Mouse (Mus musculus) Patski (cell line): ENCODE measurements around the gene Tanc1. TPM values are rescaled to one million over a fixed set of nuclear protein-coding genes. Genes with fewer than 3 reads are reported as not detected.

Experiments
- ATAC-seq: fragments of 100-300 bp; one replicate; pipeline ENCODE4 v1.8.0; 2021
- CTCF ChIA-PET: fragments of 350-600 bp; sonication (Branson Sonifier 250); formaldehyde crosslinking; loops from one replicate; lab custom pipeline; 2022; ENCODE audit warnings: inconsistent platforms; lab: Charles Lee
- POLR2A ChIA-PET: fragments of 350-600 bp; sonication (Branson Sonifier 250); formaldehyde crosslinking; loops from one replicate; lab custom pipeline; 2022; ENCODE audit warnings: antibody characterized with exemption, inconsistent platforms; lab: Charles Lee
- DNase-seq: peaks from one replicate; pipeline ENCODE4 v3.0.0-alpha.2; 2011; ENCODE audit warnings: low read depth, low spot score
- H3K27me3 ChIP-seq: fragments of 371-371 bp; one replicate; pipeline ENCODE4 v1.5.1; 2021
- CTCF ChIP-seq: fragments of 100-300 bp; IDR thresholded peaks from one replicate; pipeline ENCODE4 v1.5.1; 2021
- in situ Hi-C: fragments of 300-500 bp; cut with MboI; formaldehyde crosslinking; loops from 3 replicates; pipeline ENCODE4 v1.11.1; 2018; ENCODE audit warnings: low pct_unique_long_range_greater_than_20kb, mixed read lengths
- polyA plus RNA-seq: library from polyadenylated mRNA; unstranded; gene quantifications from one replicate; pipeline ENCODE4 v1.2.3, GENCODE M21; 2021

Tanc1 gene
- polyA plus RNA-seq, 1 experiment from 2014 or later, result 45.3 TPM

GRCm38 (mm10) chr2:59594095-59594494 is 17.7 kb upstream of the Tanc1 start:
- H3K27me3 ChIP-seq, result no peaks in the 10 kb centered on the region
- CTCF ChIA-PET, result interaction anchor here (0.8 to 2.0 kb wide), 2 partner anchors 8 to 9 kb away, joined by 3 to 6 read pairs; no protein-coding TSS in a partner anchor
- POLR2A ChIA-PET, result no interaction called here
- DNase-seq, result no peak
- TF ChIP-seq CTCF, result no peak
- in situ Hi-C loops, result no loop called here
- ATAC-seq, result peak; percentile 31

- ChIA-PET CTCF (interaction anchor here (0.6 kb wide), 1 partner anchor 15 kb away, joined by 3 read pairs; no protein-coding TSS in a partner anchor), POLR2A (no interaction called here)
- peak; percentile 36 for TF ChIP-seq CTCF
- in situ Hi-C loops, result no loop called here
- no peaks in the 10 kb centered on the region for H3K27me3 ChIP-seq
- DNase-seq, result no peak
- ATAC-seq, result no peak
These were observed 15.3 kb upstream of the Tanc1 start for GRCm38 (mm10) chr2:59596545-59596944.

- ChIA-PET CTCF (interaction anchor here (0.8 kb wide), 1 partner anchor 231 kb away, joined by 3 read pairs; no protein-coding TSS in a partner anchor), POLR2A (interaction anchor here (0.5 kb wide), 1 partner anchor 241 kb away, joined by 3 read pairs; no protein-coding TSS in a partner anchor)
These were observed 13.6 kb upstream of the Tanc1 start for GRCm38 (mm10) chr2:59598286-59598685.

GRCm38 (mm10) chr2:59598894-59599293 is 12.9 kb upstream of the Tanc1 start:
- no peak for ATAC-seq
- CTCF ChIA-PET, result interaction anchor here (0.7 to 0.8 kb wide), 2 partner anchors 11 to 230 kb away, joined by 3 read pairs; no protein-coding TSS in a partner anchor
- no peak for TF ChIP-seq CTCF
- POLR2A ChIA-PET, result interaction anchor here (1.4 kb wide), 1 partner anchor 12 kb away, joined by 5 read pairs; the partner anchor contains the start of gene Tanc1
- DNase-seq, result no peak
- H3K27me3 ChIP-seq, result no peaks in the 10 kb centered on the region
- in situ Hi-C loops, result no loop called here

More at GRCm38 (mm10) chr2:59598286-59598685, 13.6 kb upstream of the Tanc1 start:
- in situ Hi-C loops, result no loop called here
- ATAC-seq (no peak), DNase-seq (no peak)
- no peak for TF ChIP-seq CTCF
- H3K27me3 ChIP-seq, result no peaks in the 10 kb centered on the region

- CTCF ChIA-PET, result interaction anchor here (0.7 kb wide), 1 partner anchor 10 kb away, joined by 3 read pairs; no protein-coding TSS in a partner anchor
- peak; percentile 73 for DNase-seq
- peak; percentile 81 for ATAC-seq
- POLR2A ChIA-PET, result interaction anchor here (0.6 to 1.4 kb wide), 3 partner anchors 12 to 648 kb away, joined by 3 to 5 read pairs (median 3); partner anchors contain the start of gene Tanc1
- in situ Hi-C loops, result no loop called here
- H3K27me3 ChIP-seq, result no peaks in the 10 kb centered on the region
- TF ChIP-seq CTCF, result no peak
These were observed 12.3 kb upstream of the Tanc1 start for GRCm38 (mm10) chr2:59599338-59600111.

- CTCF ChIA-PET, result no interaction called here
- no peak for TF ChIP-seq CTCF
- POLR2A ChIA-PET, result interaction anchor here (0.6 to 1.4 kb wide), 3 partner anchors 11 to 649 kb away, joined by 3 to 5 read pairs (median 3); partner anchors contain the start of gene Tanc1
- in situ Hi-C loops, result no loop called here
- DNase-seq (peak; percentile 73), ATAC-seq (peak; percentile 38)
- H3K27me3 ChIP-seq, result no peaks in the 10 kb centered on the region
These were observed 11.6 kb upstream of the Tanc1 start for GRCm38 (mm10) chr2:59600123-59600840.

- DNase-seq (no peak), ATAC-seq (no peak)
- ChIA-PET CTCF (interaction anchor here (1.0 kb wide), 1 partner anchor 9 kb away, joined by 3 read pairs; no protein-coding TSS in a partner anchor), POLR2A (interaction anchor here (1.2 kb wide), 1 partner anchor 12 kb away, joined by 3 read pairs; no protein-coding TSS in a partner anchor)
- no peak for TF ChIP-seq CTCF
- in situ Hi-C loops, result no loop called here
- H3K27me3 ChIP-seq, result no peaks in the 10 kb centered on the region
These were observed 10.9 kb upstream of the Tanc1 start for GRCm38 (mm10) chr2:59600980-59601379.

GRCm38 (mm10) chr2:59601452-59601851 is 10.4 kb upstream of the Tanc1 start:
- ChIA-PET POLR2A (no interaction called here), CTCF (interaction anchor here (1.0 kb wide), 1 partner anchor 8 kb away, joined by 3 read pairs; no protein-coding TSS in a partner anchor)
- no peak for ATAC-seq
- in situ Hi-C loops, result no loop called here
- TF ChIP-seq CTCF, result no peak
- DNase-seq, result no peak
- H3K27me3 ChIP-seq, result no peaks in the 10 kb centered on the region

GRCm38 (mm10) chr2:59608958-59609357 is 2.9 kb upstream of the Tanc1 start:
- POLR2A ChIA-PET, result no interaction called here
- CTCF ChIA-PET, result interaction anchor here (0.8 to 0.9 kb wide), 2 partner anchors 8 to 10 kb away, joined by 3 read pairs; no protein-coding TSS in a partner anchor
- DNase-seq, result no peak
- no peaks in the 10 kb centered on the region for H3K27me3 ChIP-seq
- no peak for ATAC-seq
- in situ Hi-C loops, result no loop called here
- no peak for TF ChIP-seq CTCF
